Mouse (Mus musculus) G1E-ER4 (cell line): ENCODE data around the gene Baiap2l1. TPM values are rescaled to one million over a fixed set of nuclear protein-coding genes. Genes with fewer than 3 reads are reported as not detected.

Experiments
- GATA1 ChIP-seq: IDR thresholded peaks from one replicate; pipeline ENCODE4 v1.8.0; 2012; ENCODE audit warnings: low read length, inconsistent platforms
- polyA plus RNA-seq: library from polyadenylated mRNA; stranded (reverse); fragments of >175 nt; gene quantifications from 2 replicates; pipeline ENCODE4 v1.2.3, GENCODE M21; 2012

Baiap2l1 gene
- not detected in 2 replicates for polyA plus RNA-seq

DNA sequence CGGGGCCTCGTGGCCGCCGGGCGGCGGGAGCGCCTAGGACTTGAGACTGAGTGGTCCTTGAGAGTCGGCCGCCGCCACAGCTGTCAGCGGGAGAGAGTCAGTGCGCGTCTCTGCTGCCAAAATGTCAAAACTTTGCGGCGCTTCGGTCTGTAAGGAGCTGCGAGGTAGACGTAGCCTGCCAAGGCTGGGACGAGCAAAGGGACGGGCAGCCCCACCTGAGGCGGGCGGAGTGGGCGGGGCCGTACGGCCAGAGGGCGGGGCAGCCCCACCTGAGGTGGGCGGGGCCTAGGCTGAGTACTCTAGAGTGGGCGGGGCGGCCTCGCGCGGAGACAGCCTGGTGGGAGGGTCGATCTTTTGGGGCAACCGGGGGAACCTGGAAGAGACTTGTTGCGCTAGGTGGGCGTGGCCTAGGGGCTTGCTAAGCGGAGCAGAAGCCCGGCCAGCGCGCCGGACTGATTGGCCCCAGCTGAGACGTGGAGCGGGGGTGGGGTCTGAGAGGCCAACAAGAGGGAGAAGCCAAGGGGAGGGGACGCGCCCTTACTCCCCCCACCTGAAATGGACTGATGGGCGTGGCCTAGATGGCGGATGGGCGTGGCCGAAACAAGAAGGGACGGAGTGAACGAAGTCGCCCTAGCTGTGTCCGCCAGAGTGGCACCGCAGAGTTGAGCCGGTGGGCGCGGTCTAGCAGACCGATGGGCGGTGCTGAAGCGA, at the start of gene Baiap2l1:
Gene Baiap2l1, minus strand, starts transcription at position 232 of the 711 bp plus-strand sequence.
- no peak for TF ChIP-seq GATA1

DNA sequence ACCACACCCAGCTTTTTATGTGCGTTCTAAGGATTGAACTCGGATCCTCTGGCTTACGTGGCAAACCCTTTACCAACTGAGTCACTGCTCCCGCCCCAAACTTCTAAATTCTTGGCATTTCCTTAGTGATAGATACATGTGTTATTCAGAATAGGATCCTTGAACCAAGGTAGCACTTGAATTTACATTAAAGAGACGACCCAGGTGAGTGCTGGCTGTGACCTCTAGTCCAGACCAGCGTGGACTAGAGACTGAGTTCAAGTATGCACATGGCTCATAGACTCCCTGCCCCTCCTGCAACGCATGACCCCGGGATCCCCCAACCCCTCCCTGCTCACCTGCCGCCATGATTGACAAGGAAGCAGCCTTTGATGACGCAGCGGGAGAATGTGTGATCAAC, 48.3 kb upstream of the Baiap2l1 start:
- no peak for TF ChIP-seq GATA1

DNA sequence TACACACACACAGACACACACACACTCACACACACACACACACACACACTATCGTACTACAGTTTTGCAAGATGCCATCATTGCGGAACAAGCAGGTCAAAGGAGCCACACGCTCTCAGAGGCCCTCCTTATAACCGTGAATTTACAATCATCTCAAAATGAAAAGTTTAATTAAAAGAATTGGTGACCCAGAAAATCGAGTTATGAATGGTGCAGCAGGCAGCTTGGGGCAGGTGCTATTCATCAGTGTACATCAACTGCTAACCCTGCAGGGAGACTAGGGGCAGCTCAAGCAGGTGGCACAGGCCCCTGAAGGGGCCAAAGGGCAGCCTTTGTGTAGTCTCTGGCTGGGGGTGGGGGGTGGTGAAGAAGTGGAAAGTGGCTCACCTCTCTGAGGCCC, 42.9 kb upstream of the Baiap2l1 start:
- no peak for TF ChIP-seq GATA1

DNA sequence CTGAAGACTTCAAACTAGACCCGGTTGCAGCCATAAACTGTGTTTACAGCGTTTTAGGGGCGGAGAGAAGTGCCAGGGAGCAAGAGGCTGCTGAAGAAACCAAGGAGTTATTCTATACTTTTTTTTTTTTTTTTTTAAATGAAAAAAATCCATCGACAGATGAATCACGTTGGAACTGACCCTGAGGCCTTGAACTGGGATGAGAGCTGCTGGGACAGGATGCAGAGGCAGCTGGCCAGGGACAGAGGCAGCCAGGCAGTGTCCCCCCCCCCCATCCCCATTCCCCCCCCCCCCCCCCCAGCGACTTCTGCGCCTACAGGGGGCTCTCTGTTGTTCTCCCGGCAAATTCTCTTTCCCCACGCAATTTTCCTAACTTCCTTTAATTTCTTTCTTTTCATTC, 39.7 kb upstream of the Baiap2l1 start:
- no peak for TF ChIP-seq GATA1

DNA sequence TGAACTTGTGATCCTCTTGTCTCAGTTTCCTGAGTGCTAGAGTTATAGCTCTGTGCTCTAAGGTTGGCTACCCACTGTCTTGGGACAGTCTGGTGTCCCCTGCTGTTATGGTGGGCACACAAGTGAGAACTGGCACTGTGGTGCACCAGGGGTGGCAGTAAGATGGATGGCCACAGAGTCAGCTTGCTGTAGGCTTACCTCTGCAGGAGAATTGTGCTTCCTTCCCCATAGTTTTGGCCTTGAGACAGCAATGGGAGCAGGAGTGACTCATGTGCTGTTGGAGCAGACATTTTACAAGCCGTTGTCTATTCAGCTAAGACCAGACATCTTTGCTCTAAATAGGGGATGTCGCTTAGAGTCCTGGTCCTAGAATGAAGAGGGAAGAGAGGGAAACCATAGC, 36.2 kb upstream of the Baiap2l1 start:
- no peak for TF ChIP-seq GATA1

GRCm38 (mm10) chr5:144387851-144388250, 29.9 kb upstream of the Baiap2l1 start:
- no peak for TF ChIP-seq GATA1

- no peak for TF ChIP-seq GATA1
These were observed 26.0 kb upstream of the Baiap2l1 start for GRCm38 (mm10) chr5:144383936-144384335.

- TF ChIP-seq GATA1, result no peak
These were observed 23.9 kb upstream of the Baiap2l1 start for GRCm38 (mm10) chr5:144381782-144382181.

DNA sequence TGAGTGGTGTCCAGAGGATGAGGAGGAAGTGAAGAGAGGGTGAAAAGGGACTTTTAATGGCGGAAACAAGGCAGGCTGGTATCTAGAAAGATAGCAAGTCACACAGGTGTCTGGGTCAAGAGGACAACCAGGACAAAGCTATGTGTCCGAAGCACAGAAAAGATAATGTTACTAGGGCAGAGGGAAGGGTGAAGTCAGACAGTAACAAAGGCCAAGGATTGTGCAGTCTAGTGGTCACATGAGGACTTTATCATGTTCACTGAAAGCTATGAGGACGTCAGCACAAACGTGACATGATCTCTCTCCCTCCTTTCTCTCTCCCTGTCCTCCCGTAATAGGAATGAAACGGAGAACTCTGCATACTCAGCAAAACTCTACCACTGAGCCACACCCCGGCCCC, 22.8 kb upstream of the Baiap2l1 start:
- TF ChIP-seq GATA1, result no peak

DNA sequence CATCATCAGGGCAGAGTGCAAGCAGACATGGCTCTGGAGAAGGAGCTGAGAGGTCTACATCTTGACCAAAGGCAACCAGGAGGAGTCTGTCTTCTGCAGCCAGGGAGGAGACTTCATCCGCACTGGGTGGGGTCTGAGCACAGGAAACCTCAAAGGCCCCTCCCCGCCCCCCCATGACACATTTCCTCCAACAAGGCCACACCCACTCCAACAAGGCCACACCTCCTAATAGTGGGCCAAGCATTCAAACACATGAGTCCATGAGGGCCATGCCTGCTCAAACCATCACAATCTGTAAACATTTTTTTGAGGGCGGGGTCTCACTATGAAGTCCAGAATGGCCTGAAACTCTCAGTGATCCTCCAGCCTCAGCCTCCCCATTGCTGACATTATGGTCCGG, 21.5 kb upstream of the Baiap2l1 start:
- TF ChIP-seq GATA1, result no peak

DNA sequence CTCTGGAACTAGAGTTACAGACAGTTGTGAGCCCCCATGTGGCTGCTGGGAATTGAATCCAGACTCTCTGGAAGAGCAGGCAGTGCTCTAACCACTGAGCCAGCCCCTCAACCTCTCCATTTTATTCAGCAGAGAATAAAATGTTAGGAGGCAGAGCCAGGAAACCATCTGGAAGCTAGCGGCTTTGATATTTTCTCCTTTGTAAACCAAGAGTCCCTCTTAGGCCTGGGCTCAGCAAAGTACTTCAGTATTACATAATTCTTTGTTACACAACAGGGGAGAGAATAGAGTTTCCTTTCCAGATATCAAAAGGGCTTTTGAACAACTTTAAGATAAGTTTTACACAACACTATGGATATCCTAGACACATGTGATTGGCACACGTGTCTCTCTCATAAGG, 15.0 kb upstream of the Baiap2l1 start:
- TF ChIP-seq GATA1, result no peak

DNA sequence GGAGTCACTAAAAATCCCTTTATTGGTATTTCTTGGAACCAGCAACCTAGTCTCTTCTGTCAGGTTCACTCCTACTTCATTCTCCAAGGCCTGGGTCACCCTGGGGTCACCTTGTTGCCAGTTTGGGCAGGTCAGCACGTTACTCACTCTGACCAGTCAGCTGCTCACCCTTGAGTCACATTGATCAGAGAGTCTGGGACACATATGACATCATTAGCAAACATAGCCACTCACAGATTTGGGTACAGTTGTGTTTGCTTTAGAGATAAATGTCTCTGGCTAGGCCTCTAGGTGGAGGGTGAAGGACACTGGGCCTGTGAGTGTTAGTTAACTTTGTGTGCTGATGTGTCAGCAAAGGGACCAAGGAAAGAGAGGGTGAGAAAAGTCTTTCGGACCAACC, 14.3 kb upstream of the Baiap2l1 start:
- no peak for TF ChIP-seq GATA1

DNA sequence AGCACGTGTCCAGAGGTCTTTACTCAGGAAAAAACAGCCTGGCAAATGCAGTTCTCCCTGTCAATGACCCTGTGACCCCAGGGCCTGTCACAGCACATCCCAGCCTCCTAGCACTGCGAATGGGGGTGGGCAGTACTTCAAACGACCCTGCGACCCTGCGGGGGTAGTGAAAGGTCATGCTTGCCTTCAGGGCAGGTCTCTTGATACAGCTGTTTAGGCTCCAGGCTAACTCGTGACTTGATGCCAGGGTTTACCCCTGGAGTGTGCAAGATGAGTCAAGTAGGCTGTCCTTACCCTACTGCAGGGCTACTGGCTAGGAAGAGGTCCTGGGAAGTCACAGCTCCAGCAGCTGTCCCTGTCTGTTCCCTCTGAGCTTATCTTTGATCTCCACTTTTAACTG, 13.1 kb upstream of the Baiap2l1 start:
- no peak for TF ChIP-seq GATA1

- no peak for TF ChIP-seq GATA1
These were observed 10.8 kb upstream of the Baiap2l1 start for GRCm38 (mm10) chr5:144368661-144369205.

DNA sequence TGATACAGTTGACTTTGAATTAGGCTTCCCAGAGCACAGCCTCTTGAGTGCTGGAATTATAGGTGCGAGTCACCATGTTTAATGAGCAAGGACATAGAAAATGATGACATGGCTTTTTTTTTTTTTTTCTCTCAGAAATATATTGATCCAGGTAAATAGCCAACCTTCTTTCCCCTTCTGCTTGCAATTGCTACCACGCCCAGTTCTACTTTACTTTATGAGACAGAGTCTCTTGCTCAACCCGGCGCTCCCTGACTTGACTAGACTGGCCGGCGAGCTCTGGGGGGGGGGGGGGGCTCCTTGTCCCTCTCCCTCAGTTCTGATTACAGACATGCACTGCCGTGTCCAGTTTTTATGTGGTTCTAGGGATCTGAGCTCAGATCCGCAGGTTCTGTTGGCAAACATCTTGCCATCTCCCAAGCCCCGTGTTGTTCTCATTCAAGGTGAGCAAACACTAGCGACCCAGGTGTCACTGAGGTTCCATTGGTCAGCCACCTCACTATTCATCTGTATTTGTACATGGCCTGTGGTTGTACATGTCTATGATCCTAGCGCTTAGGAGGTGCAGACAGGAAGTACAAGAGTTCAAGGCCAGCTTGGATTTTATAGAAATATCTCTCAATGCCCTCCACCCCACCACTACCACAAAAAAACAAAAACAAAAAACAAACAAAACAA, 6.9 kb upstream of the Baiap2l1 start:
- no peak for TF ChIP-seq GATA1

- no peak for TF ChIP-seq GATA1
These were observed 2.4 kb upstream of the Baiap2l1 start for GRCm38 (mm10) chr5:144360346-144360745.

DNA sequence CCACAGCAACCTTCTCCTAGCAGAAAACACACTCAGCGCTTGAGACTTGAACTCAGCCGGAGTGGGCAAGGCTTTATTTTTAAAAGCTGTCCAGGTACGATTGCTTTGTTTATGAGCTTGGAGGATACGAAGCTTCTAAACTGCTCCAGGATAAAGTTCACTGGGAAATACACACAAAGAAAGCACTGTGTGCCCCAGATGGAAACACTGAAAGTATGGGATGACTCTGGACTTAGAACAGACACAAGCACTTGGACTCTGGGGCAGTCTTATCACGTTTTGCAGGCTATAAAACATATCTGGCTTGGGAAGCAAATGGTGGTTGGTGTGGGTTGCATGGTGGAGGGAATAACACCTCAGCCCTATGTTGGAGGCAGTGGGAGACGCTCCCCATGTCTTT, 2.0 kb upstream of the Baiap2l1 start:
- TF ChIP-seq GATA1, result no peak

DNA sequence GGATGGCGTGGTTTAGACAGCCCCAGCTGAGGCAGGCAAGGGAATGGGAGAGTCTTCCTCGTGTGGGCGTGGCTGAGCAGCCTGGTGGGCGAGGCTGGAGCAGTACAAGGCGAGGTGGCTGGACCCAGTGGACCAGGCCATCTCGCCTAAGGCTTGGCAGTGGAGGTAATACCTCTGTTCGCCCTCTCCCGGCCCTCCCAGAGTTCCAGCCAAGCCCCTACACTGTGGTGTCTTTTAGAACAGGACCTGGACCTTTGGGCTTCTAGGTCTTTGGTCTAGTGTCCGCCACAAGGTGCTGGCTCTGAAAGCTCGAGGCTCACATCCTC, 643 bp upstream of the Baiap2l1 start:
- no peak for TF ChIP-seq GATA1
